Mouse (Mus musculus): Measurements from ENCODE around the gene Nectin2.

GRCm38 (mm10) chr7:19770984-19771391 is 20.7 kb upstream of the Nectin2 start, which contains the start of gene Bcam:
- TF ChIP-seq TCF3 (IDR thresholded peaks at IDR 0.05; ENCODE audit: insufficient read length, low read depth) (no peak), POLR2A (IDR thresholded peaks at IDR 0.05; ENCODE audit: insufficient read length, low read depth) (no peak), MAX (IDR thresholded peaks at IDR 0.05; ENCODE audit: low read depth) (no peak), E2F4 (IDR thresholded peaks at IDR 0.05; ENCODE audit: insufficient read depth) (no peak), CEBPB (IDR thresholded peaks at IDR 0.05; ENCODE audit: insufficient read depth, poor library complexity, severe bottlenecking) (no peak), POLR2AphosphoS2 (IDR thresholded peaks at IDR 0.05; ENCODE audit: insufficient read length, low read depth) (no peak)
